Mouse (Mus musculus) CH12.LX (cell line): ENCODE measurements around the gene Znfx1. TPM values are rescaled to one million over a fixed set of nuclear protein-coding genes. Genes with fewer than 3 reads are reported as not detected.

Experiments
- DNase-seq: peaks from one replicate; pipeline ENCODE4 v3.0.0-alpha.2; 2013; ENCODE audit errors: extremely low read depth
- H3K27ac ChIP-seq: 2 replicates; pipeline ENCODE4 v1.5.1; 2012; ENCODE audit warnings: low read depth, mild to moderate bottlenecking, control low read depth, moderate library complexity; ENCODE audit not compliant: insufficient read depth
- H3K27me3 ChIP-seq: replicated peaks from 2 replicates; pipeline ENCODE3; 2012; ENCODE audit warnings: inconsistent platforms
- H3K36me3 ChIP-seq, 2 experiments: replicated peaks in 1 of 2; 2 replicates each; pipeline versions ENCODE3 to v1.6.1; 2012; ENCODE audit warnings: inconsistent platforms in 1 of 2, low read length in 1 of 2, mild to moderate bottlenecking in 1 of 2, mixed read lengths in 1 of 2, moderate library complexity in 1 of 2; ENCODE audit not compliant: control insufficient read depth in 1 of 2, insufficient read depth in 1 of 2
- H3K4me1 ChIP-seq, 2 experiments: 2 replicates each; pipeline ENCODE4 v1.6.1; 2012; ENCODE audit warnings: inconsistent platforms in 1 of 2, moderate library complexity in 1 of 2; ENCODE audit not compliant: insufficient read depth in 2 of 2, control insufficient read depth in 1 of 2
- H3K4me2 ChIP-seq: 2 replicates; pipeline ENCODE4 v1.6.1; 2012; ENCODE audit warnings: low read depth, mild to moderate bottlenecking, control low read depth; ENCODE audit not compliant: poor library complexity, insufficient read depth, severe bottlenecking
- H3K4me3 ChIP-seq, 3 experiments: fragments of 150-350 bp in 1 of 3; sonication (generic) in 1 of 3; replicated peaks in 1 of 3; 2 replicates each; pipeline versions ENCODE3 to v1.5.1; 2011 to 2012; ENCODE audit warnings: low read depth in 2 of 3, low read length in 2 of 3, mild to moderate bottlenecking in 2 of 3, moderate library complexity in 2 of 3, control low read depth in 1 of 3, improper control_type of control experiment in 1 of 3, inconsistent platforms in 1 of 3, mixed read lengths in 1 of 3; ENCODE audit not compliant: poor library complexity in 1 of 3
- H3K79me2 ChIP-seq: replicated peaks from 2 replicates; pipeline ENCODE4 v1.6.1; 2012; ENCODE audit warnings: mild to moderate bottlenecking, moderate library complexity; ENCODE audit not compliant: control insufficient read depth, poor library complexity, insufficient read depth, severe bottlenecking; ENCODE audit errors: extremely low read depth
- H3K9ac ChIP-seq: 2 replicates; pipeline ENCODE4 v1.6.1; 2012; ENCODE audit warnings: low read depth, mild to moderate bottlenecking, control low read depth, moderate library complexity; ENCODE audit not compliant: insufficient read depth
- H3K9me3 ChIP-seq: replicated peaks from 2 replicates; pipeline ENCODE3; 2012; ENCODE audit warnings: low read length, inconsistent platforms, mixed read lengths
- BHLHE40 ChIP-seq: IDR thresholded peaks from 2 replicates; pipeline ENCODE4 v1.6.1; 2011; ENCODE audit warnings: mild to moderate bottlenecking, low read depth, low read length, improper control_type of control experiment
- CHD1 ChIP-seq: IDR thresholded peaks from 2 replicates; pipeline ENCODE4 v1.6.1; 2012; ENCODE audit warnings: low read depth, low read length, improper control_type of control experiment, inconsistent platforms
- CHD2 ChIP-seq: IDR thresholded peaks from 2 replicates; pipeline ENCODE4 v1.6.1; 2011; ENCODE audit warnings: low read length, improper control_type of control experiment
- CTCF ChIP-seq, 2 experiments: IDR thresholded peaks in 1 of 2; conservative IDR thresholded peaks in 1 of 2; 2 replicates each; pipeline ENCODE4 v1.5.1; 2011 to 2012; ENCODE audit warnings: low read depth in 2 of 2, low read length in 2 of 2, improper control_type of control experiment in 1 of 2, inconsistent platforms in 1 of 2, mild to moderate bottlenecking in 1 of 2, moderate library complexity in 1 of 2
- E2F4 ChIP-seq: IDR thresholded peaks from 2 replicates; pipeline ENCODE4 v1.6.1; 2011; ENCODE audit warnings: low read depth, low read length, improper control_type of control experiment; ENCODE audit not compliant: insufficient replicate concordance
- ELF1 ChIP-seq: IDR thresholded peaks from 2 replicates; pipeline ENCODE4 v1.6.1; 2014; ENCODE audit warnings: low read depth, mild to moderate bottlenecking, inconsistent platforms, low read length, improper control_type of control experiment
- EP300 ChIP-seq: IDR thresholded peaks from 2 replicates; pipeline ENCODE4 v1.6.1; 2011; ENCODE audit warnings: low read length, improper control_type of control experiment
- ETS1 ChIP-seq: conservative IDR thresholded peaks from 2 replicates; pipeline ENCODE4 v1.6.1; 2012; ENCODE audit warnings: low read depth, mild to moderate bottlenecking, inconsistent platforms, low read length, improper control_type of control experiment, moderate library complexity
- GABPA ChIP-seq: IDR thresholded peaks from 2 replicates; pipeline ENCODE4 v1.6.1; 2012; ENCODE audit warnings: low read depth, low read length, improper control_type of control experiment, inconsistent platforms; ENCODE audit not compliant: insufficient replicate concordance
- HCFC1 ChIP-seq: IDR thresholded peaks from 2 replicates; pipeline ENCODE4 v1.6.1; 2012; ENCODE audit warnings: low read depth, mild to moderate bottlenecking, inconsistent platforms, low read length, improper control_type of control experiment
- IRF4 ChIP-seq: IDR thresholded peaks from 2 replicates; pipeline ENCODE4 v1.6.1; 2014; ENCODE audit warnings: low read depth, mild to moderate bottlenecking, inconsistent platforms, low read length, improper control_type of control experiment
- JUN ChIP-seq: IDR thresholded peaks from 2 replicates; pipeline ENCODE4 v1.6.1; 2011; ENCODE audit warnings: low read depth, mild to moderate bottlenecking, low read length, improper control_type of control experiment, moderate library complexity; ENCODE audit not compliant: insufficient read depth
- JUND ChIP-seq: conservative IDR thresholded peaks from 2 replicates; pipeline ENCODE4 v1.6.1; 2011; ENCODE audit warnings: low read depth, low read length, improper control_type of control experiment
- KAT2A ChIP-seq: IDR thresholded peaks from 2 replicates; pipeline ENCODE4 v1.6.1; 2012; ENCODE audit warnings: low read length, improper control_type of control experiment, inconsistent platforms; ENCODE audit not compliant: insufficient replicate concordance
- MAFK ChIP-seq: IDR thresholded peaks from 2 replicates; pipeline ENCODE4 v1.6.1; 2011; ENCODE audit warnings: low read length, improper control_type of control experiment; ENCODE audit not compliant: insufficient replicate concordance
- MAX ChIP-seq: IDR thresholded peaks from 2 replicates; pipeline ENCODE4 v1.6.1; 2011; ENCODE audit warnings: low read length, improper control_type of control experiment
- MAZ ChIP-seq: IDR thresholded peaks from 2 replicates; pipeline ENCODE4 v1.6.1; 2012; ENCODE audit warnings: low read depth, mild to moderate bottlenecking, inconsistent platforms, low read length, improper control_type of control experiment, moderate library complexity
- MEF2A ChIP-seq: IDR thresholded peaks from 2 replicates; pipeline ENCODE4 v1.6.1; 2014; ENCODE audit warnings: low read depth, mild to moderate bottlenecking, inconsistent platforms, low read length, improper control_type of control experiment, borderline replicate concordance
- MXI1 ChIP-seq: IDR thresholded peaks from 2 replicates; pipeline ENCODE4 v1.6.1; 2011; ENCODE audit warnings: mild to moderate bottlenecking, low read depth, low read length, improper control_type of control experiment
- MYC ChIP-seq: IDR thresholded peaks from 2 replicates; pipeline ENCODE4 v1.6.1; 2011; ENCODE audit warnings: low read depth, mild to moderate bottlenecking, improper control_type of control experiment, low read length
- NELFE ChIP-seq: IDR thresholded peaks from 2 replicates; pipeline ENCODE4 v1.6.1; 2011; ENCODE audit warnings: low read depth, low read length, improper control_type of control experiment
- NRF1 ChIP-seq: IDR thresholded peaks from 2 replicates; pipeline ENCODE4 v1.6.1; 2014; ENCODE audit warnings: low read depth, mild to moderate bottlenecking, inconsistent platforms, low read length, improper control_type of control experiment, moderate library complexity
- PAX5 ChIP-seq: IDR thresholded peaks from 2 replicates; pipeline ENCODE4 v1.6.1; 2012; ENCODE audit warnings: low read length, inconsistent platforms, mixed read lengths
- POLR2A ChIP-seq: IDR thresholded peaks from 2 replicates; pipeline ENCODE4 v1.6.1; 2011; ENCODE audit warnings: low read depth, mild to moderate bottlenecking, improper control_type of control experiment, low read length
- POLR2AphosphoS2 ChIP-seq: IDR thresholded peaks from 2 replicates; pipeline ENCODE4 v1.6.1; 2011; ENCODE audit warnings: low read depth, low read length, improper control_type of control experiment
- RAD21 ChIP-seq: IDR thresholded peaks from 2 replicates; pipeline ENCODE4 v1.6.1; 2011; ENCODE audit warnings: low read depth, mild to moderate bottlenecking, low read length, improper control_type of control experiment, moderate library complexity
- RCOR1 ChIP-seq: conservative IDR thresholded peaks from 2 replicates; pipeline ENCODE4 v1.6.1; 2012; ENCODE audit warnings: low read depth, mild to moderate bottlenecking, inconsistent platforms, low read length, improper control_type of control experiment
- SIN3A ChIP-seq: IDR thresholded peaks from 2 replicates; pipeline ENCODE4 v1.6.1; 2012; ENCODE audit warnings: low read length, improper control_type of control experiment, inconsistent platforms
- SMC3 ChIP-seq: IDR thresholded peaks from 2 replicates; pipeline ENCODE4 v1.6.1; 2011; ENCODE audit warnings: low read depth, low read length, improper control_type of control experiment
- TBP ChIP-seq: conservative IDR thresholded peaks from 2 replicates; pipeline ENCODE4 v1.6.1; 2011; ENCODE audit warnings: low read depth, low read length, improper control_type of control experiment
- TCF12 ChIP-seq: IDR thresholded peaks from 2 replicates; pipeline ENCODE4 v1.6.1; 2014; ENCODE audit warnings: low read depth, mild to moderate bottlenecking, inconsistent platforms, low read length, improper control_type of control experiment
- UBTF ChIP-seq: IDR thresholded peaks from 2 replicates; pipeline ENCODE4 v1.6.1; 2012; ENCODE audit warnings: low read depth, mild to moderate bottlenecking, inconsistent platforms, low read length, improper control_type of control experiment, moderate library complexity
- USF1 ChIP-seq: IDR thresholded peaks from 2 replicates; pipeline ENCODE4 v1.6.1; 2014; ENCODE audit warnings: low read depth, mild to moderate bottlenecking, inconsistent platforms, low read length, improper control_type of control experiment
- USF2 ChIP-seq: conservative IDR thresholded peaks from 2 replicates; pipeline ENCODE4 v1.6.1; 2011; ENCODE audit warnings: low read depth, low read length, improper control_type of control experiment
- ZC3H11A ChIP-seq: IDR thresholded peaks from 2 replicates; pipeline ENCODE4 v1.6.1; 2012; ENCODE audit warnings: low read depth, mild to moderate bottlenecking, inconsistent platforms, low read length, improper control_type of control experiment
- ZKSCAN1 ChIP-seq: IDR thresholded peaks from 2 replicates; pipeline ENCODE4 v1.6.1; 2012; ENCODE audit warnings: low read depth, inconsistent platforms, low read length, improper control_type of control experiment, borderline replicate concordance
- ZMIZ1 ChIP-seq: IDR thresholded peaks from 2 replicates; pipeline ENCODE4 v1.6.1; 2012; ENCODE audit warnings: low read depth, mild to moderate bottlenecking, inconsistent platforms, low read length, improper control_type of control experiment
- ZNF384 ChIP-seq: IDR thresholded peaks from 2 replicates; pipeline ENCODE4 v1.6.1; 2012; ENCODE audit warnings: low read depth, low read length, improper control_type of control experiment, inconsistent platforms
- dilution Hi-C: fragments of 300-500 bp; cut with MboI; formaldehyde crosslinking; loops from 2 replicates; pipeline ENCODE4 v1.14.3; 2020; ENCODE audit warnings: low sequenced_read_pairs; ENCODE audit not compliant: extremely low pct_unique_long_range_greater_than_20kb, extremely low pct_ligation_motif_present
- in situ Hi-C: fragments of 300-500 bp; cut with MboI; formaldehyde crosslinking; loops from 3 replicates; pipeline ENCODE4 v1.14.3; 2019; ENCODE audit warnings: low sequenced_read_pairs, low pct_ligation_motif_present, low pct_unique_long_range_greater_than_20kb, mixed read lengths
- polyA plus RNA-seq: library from polyadenylated mRNA; unstranded; fragments of >175 nt; gene quantifications from 2 replicates; pipeline ENCODE4 v1.2.1, GENCODE M21; 2012; ENCODE audit warnings: low read depth; ENCODE audit not compliant: insufficient read length
- total RNA-seq, 2 experiments: library from RNA; depleted of rRNA; stranded (reverse); fragments of 300-350 nt in 1 of 2; fragments of >200 nt in 1 of 2; gene quantifications; 2 replicates each; pipeline ENCODE4 v1.2.3; 2012 to 2014

The Znfx1 gene
- total and polyA plus RNA-seq, 3 experiments: 5.1 to 9.0 (median 8.1) TPM

- Histone ChIP-seq H3K36me3 (peaks cover 20 to 34% of the 10 kb centered on the region in 2 experiments), H3K4me2 (peak overlapping the region; percentile 54; the same call in 1 of the 2 replicates)
- TF ChIP-seq TCF12 (no peak), SIN3A (0 out of 2 replicates have a peak, but pooled peaks have one; percentile 23), POLR2AphosphoS2 (no peak), IRF4 (no peak), CHD2 (no peak), ELF1 (no peak), CHD1 (no peak; the same call in 1 of the 2 replicates), POLR2A (no peak; the same call in 1 of the 2 replicates), TBP (0 out of 2 replicates have a peak, but pooled peaks have one; percentile 17), MAZ (no peak), HCFC1 (no peak), MEF2A (no peak), JUND (no peak), MAX (peak; percentile 25), BHLHE40 (no peak), NRF1 (no peak), NELFE (no peak), MXI1 (peak; percentile 72), GABPA (no peak), KAT2A (0 out of 2 replicates have a peak, but pooled peaks have one; percentile 10), RAD21 (no peak), USF2 (no peak), MAFK (no peak), E2F4 (no peak), USF1 (no peak), ZMIZ1 (no peak), JUN (no peak), CTCF (conservative IDR thresholded peaks at IDR 0.05 in 1 of 2, IDR thresholded peaks at IDR 0.05 in 1 of 2; ENCODE audit: low read depth in 2 of 2, low read length in 2 of 2) (peak in 1 of 2 experiments; percentile 44; a peak in 2 of 4 replicates), ZNF384 (no peak), RCOR1 (no peak), ZC3H11A (no peak), UBTF (no peak), SMC3 (no peak), PAX5 (no peak), EP300 (no peak), ETS1 (no peak), MYC (peak; percentile 65; the same call in 1 of the 2 replicates), ZKSCAN1 (no peak)
- TF ChIP-seq, all 38 proteins: peak for 7
- Histone ChIP-seq H3K9ac (peak overlapping the region; percentile 94), H3K4me1 (peaks cover 2 to 39% of the 10 kb centered on the region in 2 experiments; a peak in 2 of 4 replicates), H3K79me2 (peaks cover 29% of the 10 kb centered on the region), H3K27me3 (no peaks in the 10 kb centered on the region), H3K9me3 (no peaks in the 10 kb centered on the region), H3K27ac (no peak overlapping the region; the same call in 1 of the 2 replicates), H3K4me3 (peak overlapping the region; percentile 75 to 91 (median 82))
- DNase-seq: no peak
- dilution Hi-C loops (no loop called here), in situ Hi-C loops (loop anchor here (10.0 kb wide), 2 partner anchors 361 to 421 kb away; partner anchors contain the start of gene Slc9a8)
Observed at GRCm38 (mm10) chr2:167063906-167064496, 1.2 kb upstream of the Znfx1 start.
